Mouse (Mus musculus): Measurements from ENCODE around the gene Dennd2a.

Gene Dennd2a

GRCm38 (mm10) chr6:39515739-39516131 is 41.9 kb downstream of the Dennd2a start:
- peak; percentile 66 for DNase-seq (ENCODE audit: low spot score)

DNA sequence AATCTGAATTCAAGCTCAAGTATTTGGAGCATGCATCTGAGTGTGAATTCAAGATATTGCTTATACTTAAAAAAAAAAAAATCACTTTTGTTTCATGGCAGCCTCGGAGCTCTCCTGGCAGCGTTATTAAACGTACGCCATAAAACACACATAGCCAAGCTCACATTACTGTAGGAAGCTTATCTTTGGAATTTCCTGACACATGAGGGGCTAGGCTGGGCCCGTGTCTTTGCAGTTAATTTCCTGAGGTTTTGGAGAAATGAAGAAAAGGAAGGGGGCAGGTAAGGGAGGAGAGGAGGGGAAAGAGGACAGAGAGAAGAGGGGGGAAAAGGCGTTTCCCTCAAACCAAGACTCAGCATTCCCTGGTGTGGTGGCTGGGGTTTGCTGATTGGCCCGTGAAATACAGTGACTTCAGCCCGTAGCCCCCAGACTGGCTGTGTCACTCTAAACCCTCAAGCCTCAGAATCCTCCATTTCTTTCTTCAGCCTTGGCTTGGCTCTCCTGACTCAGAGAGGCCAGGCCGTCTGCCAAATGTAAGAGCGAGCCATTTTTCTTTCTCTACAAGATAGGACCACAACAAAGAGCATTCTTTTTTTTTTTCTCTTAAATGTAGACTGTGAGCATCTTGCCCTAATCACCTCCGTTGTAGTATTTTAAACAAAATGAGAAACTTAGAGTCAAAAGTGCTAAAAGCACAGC is 42.5 kb downstream of the Dennd2a start:
- no peak for DNase-seq (ENCODE audit: low spot score)

GRCm38 (mm10) chr6:39503476-39503875 is 54.2 kb downstream of the Dennd2a start:
- peak; percentile 23 for DNase-seq (ENCODE audit: low spot score)

GRCm38 (mm10) chr6:39497165-39497564 is 60.5 kb downstream of the Dennd2a start:
- DNase-seq (ENCODE audit: low spot score) = no peak

DNA sequence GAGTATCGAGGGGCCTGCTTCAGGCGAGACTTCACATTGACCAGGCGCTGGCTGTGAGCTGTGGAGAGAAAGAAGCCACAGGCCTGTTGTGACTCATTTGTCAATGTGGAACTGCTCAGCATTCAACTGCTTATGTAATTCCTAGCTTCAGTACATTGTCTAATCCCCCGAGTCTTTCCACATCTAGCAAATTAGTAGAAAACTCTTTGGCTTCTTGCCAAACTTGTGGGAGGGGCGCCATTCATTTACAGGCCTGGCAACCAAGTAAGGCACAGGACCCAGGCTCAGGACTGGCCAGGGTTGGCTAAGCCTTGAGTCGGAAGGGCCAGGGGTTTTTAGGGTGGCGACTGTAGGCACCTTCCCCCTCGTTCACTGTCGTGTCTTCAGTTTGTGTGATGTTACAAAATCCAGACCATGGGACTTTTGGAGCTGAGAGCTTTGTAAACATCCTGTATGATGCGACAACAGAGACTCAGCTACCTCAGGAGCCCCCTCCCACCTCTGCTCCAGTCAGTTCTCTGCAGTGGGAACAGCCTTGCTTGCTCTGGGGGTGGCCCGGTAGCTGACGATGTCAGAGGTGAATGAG is 64.4 kb downstream of the Dennd2a start:
- DNase-seq (ENCODE audit: low spot score) = no peak

GRCm38 (mm10) chr6:39492161-39492560 is 65.5 kb downstream of the Dennd2a start:
- no peak for DNase-seq (ENCODE audit: low spot score)

- DNase-seq (ENCODE audit: low spot score) = no peak
These were observed 66.5 kb downstream of the Dennd2a start for GRCm38 (mm10) chr6:39491203-39491602.

DNA sequence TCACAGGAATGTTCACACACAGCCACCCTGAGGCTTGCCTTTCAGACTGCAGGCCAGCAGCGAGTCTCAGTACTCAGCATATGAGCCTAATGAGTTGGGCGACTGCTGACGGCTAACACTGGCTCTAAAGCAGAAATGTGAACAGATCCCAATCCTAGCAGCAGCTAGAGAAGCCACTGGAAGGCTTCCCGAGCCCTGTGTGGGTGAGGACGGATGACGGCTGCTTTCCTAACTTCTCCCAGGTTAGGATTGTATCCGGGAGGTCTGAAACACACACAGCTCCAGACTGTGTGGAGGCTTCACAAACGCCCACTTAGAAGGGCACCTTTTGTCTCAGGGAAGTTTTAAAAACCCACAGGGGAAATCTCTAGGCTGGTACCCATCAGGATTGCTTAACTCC is 69.4 kb downstream of the Dennd2a start:
- DNase-seq (ENCODE audit: low spot score) = no peak

DNA sequence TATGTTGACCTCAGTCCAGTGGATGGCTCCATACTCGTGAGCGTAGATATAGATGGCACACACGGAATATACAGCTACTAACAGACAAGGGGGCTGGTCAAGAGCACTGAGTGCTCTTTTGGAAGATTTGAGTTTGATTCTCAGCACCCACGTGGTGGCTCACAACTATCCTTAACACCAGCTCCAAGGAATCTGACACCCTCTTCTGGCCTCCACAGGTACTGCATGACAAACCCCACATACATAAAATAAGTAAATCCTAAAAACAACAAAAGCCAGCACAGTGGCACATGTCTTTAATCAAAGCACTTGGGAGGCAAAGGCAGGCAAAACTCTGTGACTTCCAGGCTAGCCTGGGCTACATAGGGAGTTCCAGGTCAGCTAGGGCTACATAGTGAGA is 74.0 kb downstream of the Dennd2a start:
- DNase-seq (ENCODE audit: low spot score) = no peak

DNA sequence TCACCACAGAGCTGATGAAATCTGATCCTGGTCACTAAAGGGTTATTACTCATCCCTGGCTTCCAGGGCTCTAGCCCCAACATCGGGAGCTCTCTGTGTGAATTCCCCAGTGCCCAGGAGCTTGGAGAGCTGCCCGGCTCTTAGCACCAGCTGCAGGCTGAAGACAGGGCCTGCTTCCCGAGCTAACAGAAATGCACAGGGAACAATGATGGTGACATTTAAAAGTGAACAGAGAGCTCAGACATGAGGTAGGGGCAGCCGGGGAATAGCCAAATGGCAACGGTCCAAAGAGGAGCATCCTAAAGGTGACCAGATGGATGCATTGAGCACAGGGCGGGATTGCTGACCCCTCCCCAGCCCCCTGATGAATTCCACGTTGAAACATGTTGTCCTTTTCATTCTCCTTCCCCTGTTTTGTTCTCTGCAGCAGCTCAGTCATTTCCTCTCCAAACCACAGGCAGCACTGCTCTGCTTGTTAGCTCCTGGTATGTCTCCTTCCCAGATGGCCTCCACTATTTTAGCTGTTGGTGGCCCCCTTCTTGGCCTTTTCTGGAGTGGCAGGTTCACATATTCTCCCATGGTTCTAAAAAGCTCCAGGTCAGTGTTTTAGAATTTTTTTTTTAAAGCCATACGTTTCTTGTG is 79.0 kb downstream of the Dennd2a start:
- DNase-seq (ENCODE audit: low spot score) = no peak

DNA sequence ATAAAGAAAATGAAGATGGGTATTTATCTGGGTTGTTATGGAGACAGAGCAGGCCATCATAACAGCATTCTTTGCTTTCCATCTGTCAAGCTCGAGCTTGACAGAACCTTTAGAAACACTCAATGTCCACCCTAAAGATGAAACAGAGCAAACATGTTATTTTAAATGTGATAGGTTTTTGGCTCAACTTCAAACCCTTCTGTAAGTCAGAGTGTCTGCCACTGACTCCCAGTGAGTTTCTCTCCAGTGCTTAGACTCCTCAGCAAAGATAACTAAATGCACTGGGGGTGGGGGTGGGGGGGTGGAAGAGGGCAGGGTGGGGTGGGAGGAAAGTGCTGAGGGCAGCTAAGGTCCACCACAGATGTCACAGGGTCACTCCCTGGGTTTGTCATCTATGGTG is 81.0 kb downstream of the Dennd2a start:
- DNase-seq (ENCODE audit: low spot score) = no peak

GRCm38 (mm10) chr6:39474424-39474823 is 83.2 kb downstream of the Dennd2a start:
- peak; percentile 81 for DNase-seq (ENCODE audit: low spot score)

DNA sequence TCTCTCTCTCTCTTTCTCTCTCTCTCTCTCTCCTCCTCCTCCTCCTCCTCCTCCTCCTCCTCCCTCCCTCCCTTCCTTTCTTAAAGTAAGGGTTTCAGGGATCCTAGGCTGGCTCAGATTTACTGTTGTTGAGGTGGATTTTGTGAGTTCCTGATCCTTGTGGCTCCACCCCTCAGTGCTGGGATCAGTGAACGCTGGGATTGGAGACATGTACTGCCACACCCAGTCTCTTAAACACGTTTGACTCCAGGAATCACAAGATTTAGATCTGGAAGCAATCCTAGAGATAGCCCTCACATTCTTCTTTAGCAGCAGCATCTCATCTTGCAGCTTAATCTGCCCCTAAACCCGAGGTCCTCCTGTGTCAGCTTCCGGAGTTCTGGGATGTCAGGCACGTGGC is 84.8 kb downstream of the Dennd2a start:
- no peak for DNase-seq (ENCODE audit: low spot score)

DNA sequence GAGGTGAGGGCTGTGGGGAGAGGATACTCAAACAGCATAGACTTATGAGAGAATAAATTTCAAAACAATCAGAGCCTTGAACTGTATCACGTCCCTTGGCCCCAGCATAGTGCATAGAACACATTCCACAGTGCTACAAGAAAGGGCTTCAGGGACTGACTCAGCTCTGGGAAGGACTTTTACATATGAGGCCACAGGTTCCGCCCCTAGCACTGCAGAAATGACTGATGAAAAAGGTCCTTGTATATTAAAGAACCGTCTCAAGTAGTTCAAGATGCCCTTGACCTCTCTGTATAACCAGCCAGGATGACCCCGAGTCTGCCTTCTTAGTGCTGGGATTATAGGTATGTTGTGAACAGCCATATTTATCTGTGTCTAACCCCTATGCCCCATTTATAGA is 85.4 kb downstream of the Dennd2a start:
- DNase-seq (ENCODE audit: low spot score) = no peak

DNA sequence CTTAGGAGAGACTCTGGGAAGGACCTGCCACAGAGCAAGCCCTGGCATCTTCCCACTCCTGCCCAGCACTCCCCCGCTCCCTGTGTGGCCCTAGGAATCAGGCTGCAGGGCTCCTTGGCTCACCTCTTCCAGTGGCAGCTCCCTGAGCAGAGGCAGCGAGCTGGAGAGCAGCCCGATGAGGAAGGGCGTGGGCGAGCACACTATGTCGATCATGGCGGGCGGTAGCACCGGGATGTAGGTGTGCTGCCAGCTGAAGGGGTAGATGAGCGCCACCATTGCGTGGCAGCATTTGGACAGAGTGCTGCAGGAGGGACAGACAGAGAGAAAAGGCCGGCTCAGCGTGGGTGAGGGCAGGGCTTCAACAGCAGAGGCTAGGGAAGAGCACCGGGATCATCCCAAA is 87.6 kb downstream of the Dennd2a start:
- no peak for DNase-seq (ENCODE audit: low spot score)

DNA sequence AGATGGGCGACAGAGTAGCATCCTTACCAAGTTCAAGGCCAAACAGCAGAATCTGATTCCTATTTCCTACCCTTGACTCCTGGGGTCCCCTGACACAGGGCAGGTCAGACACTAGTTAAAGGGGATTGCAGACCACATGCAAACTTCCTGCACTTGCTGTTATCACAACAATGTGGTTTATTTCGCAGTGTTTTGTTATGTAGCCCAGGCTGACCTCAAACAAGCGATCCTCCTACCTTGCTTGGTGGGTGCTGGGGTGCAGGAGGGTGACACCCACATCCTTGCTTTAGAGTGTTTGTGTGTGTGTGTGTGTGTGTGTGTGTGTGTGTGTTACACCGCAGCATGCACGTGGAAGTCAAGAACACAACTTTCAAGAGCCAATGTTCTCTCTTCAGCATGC is 88.2 kb downstream of the Dennd2a start:
- DNase-seq (ENCODE audit: low spot score) = no peak

DNA sequence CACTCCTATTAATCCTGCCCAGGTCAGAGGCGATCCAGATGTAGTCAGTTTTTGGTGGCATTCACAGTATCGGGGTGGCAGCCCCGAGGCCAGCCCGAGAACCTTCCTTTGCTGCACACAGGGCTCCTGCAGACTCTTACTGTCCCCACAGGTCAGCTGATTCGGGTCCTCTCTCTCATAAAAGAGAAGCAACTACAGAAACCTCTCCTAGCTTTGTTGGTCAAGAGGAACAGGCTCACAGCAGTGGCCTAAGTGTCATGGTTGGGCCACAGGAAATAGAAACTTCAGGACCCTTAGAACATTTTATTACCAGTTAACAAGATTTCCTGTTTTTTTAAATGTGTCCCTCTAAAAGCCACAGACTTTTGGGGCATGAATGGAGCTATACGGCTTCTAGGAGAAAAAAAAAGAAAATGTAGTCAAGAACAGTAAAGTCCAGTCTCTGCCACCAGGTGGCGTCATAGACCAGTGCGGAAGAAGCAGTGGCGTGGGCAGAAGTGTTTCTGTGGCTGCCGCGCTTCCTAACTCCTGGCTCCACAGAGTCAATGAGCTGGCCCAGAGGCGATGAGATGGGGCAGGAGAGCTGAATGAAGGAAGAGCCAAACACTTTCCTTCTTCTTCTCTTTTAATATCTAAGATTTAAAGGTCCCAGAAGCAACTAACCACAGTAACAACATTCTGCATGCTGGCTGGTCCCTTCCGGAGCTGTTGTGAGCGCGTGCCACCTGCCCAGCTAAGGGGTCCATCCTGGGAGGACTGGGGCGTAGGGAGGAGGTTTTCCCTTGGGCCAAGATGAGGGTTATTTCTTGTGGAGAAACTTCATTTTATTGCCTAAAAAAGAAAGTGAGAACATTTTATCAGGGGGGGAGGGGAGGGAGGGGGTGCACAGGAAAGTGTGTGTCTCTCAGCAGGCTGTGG is 94.8 kb downstream of the Dennd2a start:
- peak; percentile 91 for DNase-seq (ENCODE audit: low spot score)

GRCm38 (mm10) chr6:39460040-39460439 is 97.6 kb downstream of the Dennd2a start:
- DNase-seq (ENCODE audit: low spot score) = no peak

- no peak for DNase-seq (ENCODE audit: low spot score)
These were observed 102.1 kb downstream of the Dennd2a start for GRCm38 (mm10) chr6:39455339-39456160.

- DNase-seq (ENCODE audit: low spot score) = no peak
These were observed 103.1 kb downstream of the Dennd2a start for GRCm38 (mm10) chr6:39454616-39455015.

GRCm38 (mm10) chr6:39453564-39453963 is 104.1 kb downstream of the Dennd2a start:
- DNase-seq (ENCODE audit: low spot score) = no peak

- peak; percentile 37 for DNase-seq (ENCODE audit: low spot score)
These were observed 106.6 kb downstream of the Dennd2a start for GRCm38 (mm10) chr6:39451033-39451432.
